Mouse (Mus musculus) heart, postnatal 14 days (tissue): ENCODE measurements at regions not wholly inside any gene's neighbourhood (a gene's known extent, or its start where the extent isn't known, plus 50 kb on each side); places are given as distances from the start of the nearest gene placed in this dataset.

ENCODE experiments used
- DNase-seq, 2 experiments: peaks; one replicate each; pipeline ENCODE4 v3.0.0; 2021 to 2022
- intact Hi-C: fragments of 180-260 bp; cut with DNase I; formaldehyde crosslinking; loops from one replicate; pipeline ENCODE4 v1.15.1; 2025

GRCm38 (mm10) chr3:58295810-58296209 is 118.7 kb upstream of the Tsc22d2 start:
- no peak for DNase-seq

GRCm38 (mm10) chr3:58300213-58300612 is 114.3 kb upstream of the Tsc22d2 start:
- intact Hi-C loops = loop anchor here (10.0 kb wide), 1 partner anchor 115 kb away; the partner anchor contains the start of gene Tsc22d2
- no peak for DNase-seq

More at GRCm38 (mm10) chr3:58295810-58296209, 118.7 kb upstream of the Tsc22d2 start:
- intact Hi-C loops = no loop called here

- no peak for DNase-seq
- intact Hi-C loops = loop anchor here (10.0 kb wide), 1 partner anchor 114 kb away; the partner anchor contains the start of gene Tsc22d2
These were observed 113.6 kb upstream of the Tsc22d2 start for GRCm38 (mm10) chr3:58300801-58301485.

- DNase-seq = no peak
- intact Hi-C loops = loop anchor here (10.0 kb wide), 1 partner anchor 112 kb away; the partner anchor contains the start of gene Tsc22d2
These were observed 112.2 kb upstream of the Tsc22d2 start for GRCm38 (mm10) chr3:58302322-58302721.

- DNase-seq = no peak
- intact Hi-C loops = loop anchor here (10.0 kb wide), 1 partner anchor 111 kb away; the partner anchor contains the start of gene Tsc22d2
These were observed 110.8 kb upstream of the Tsc22d2 start for GRCm38 (mm10) chr3:58303746-58304145.

- intact Hi-C loops = loop anchor here (10.0 kb wide), 1 partner anchor 105 kb away; the partner anchor contains the start of gene Tsc22d2
- DNase-seq = no peak
These were observed 104.9 kb upstream of the Tsc22d2 start for GRCm38 (mm10) chr3:58309601-58310000.

GRCm38 (mm10) chr3:58310390-58310789 is 104.1 kb upstream of the Tsc22d2 start:
- intact Hi-C loops = no loop called here
- DNase-seq = no peak

- intact Hi-C loops = no loop called here
- no peak for DNase-seq
These were observed 103.3 kb upstream of the Tsc22d2 start for GRCm38 (mm10) chr3:58311104-58311685.

- intact Hi-C loops = no loop called here
- DNase-seq = no peak
These were observed 101.9 kb upstream of the Tsc22d2 start for GRCm38 (mm10) chr3:58312623-58313022.

- DNase-seq = no peak
- intact Hi-C loops = no loop called here
These were observed 99.3 kb upstream of the Tsc22d2 start for GRCm38 (mm10) chr3:58315236-58315635.

- DNase-seq = no peak
- intact Hi-C loops = no loop called here
These were observed 97.3 kb upstream of the Tsc22d2 start for GRCm38 (mm10) chr3:58317240-58317639.

GRCm38 (mm10) chr3:58318756-58319155 is 95.8 kb upstream of the Tsc22d2 start:
- intact Hi-C loops = no loop called here
- DNase-seq = no peak

GRCm38 (mm10) chr3:58319463-58319862 is 95.1 kb upstream of the Tsc22d2 start:
- no peak for DNase-seq

GRCm38 (mm10) chr3:58320812-58321211 is 93.7 kb upstream of the Tsc22d2 start:
- intact Hi-C loops = no loop called here

More at GRCm38 (mm10) chr3:58319463-58319862, 95.1 kb upstream of the Tsc22d2 start:
- intact Hi-C loops = no loop called here

GRCm38 (mm10) chr3:58322322-58322721 is 92.2 kb upstream of the Tsc22d2 start:
- no peak for DNase-seq

More at GRCm38 (mm10) chr3:58320812-58321211, 93.7 kb upstream of the Tsc22d2 start:
- DNase-seq = no peak

GRCm38 (mm10) chr3:58327721-58328120 is 86.8 kb upstream of the Tsc22d2 start:
- DNase-seq = no peak
- intact Hi-C loops = no loop called here

More at GRCm38 (mm10) chr3:58322322-58322721, 92.2 kb upstream of the Tsc22d2 start:
- intact Hi-C loops = no loop called here

GRCm38 (mm10) chr3:58330186-58330585 is 84.3 kb upstream of the Tsc22d2 start:
- DNase-seq = peak; percentile 69 to 80
- intact Hi-C loops = no loop called here

GRCm38 (mm10) chr3:58333997-58334396 is 80.5 kb upstream of the Tsc22d2 start:
- intact Hi-C loops = no loop called here
- DNase-seq = no peak

- intact Hi-C loops = no loop called here
- no peak for DNase-seq
These were observed 79.2 kb upstream of the Tsc22d2 start for GRCm38 (mm10) chr3:58335277-58335676.

- intact Hi-C loops = no loop called here
- DNase-seq = no peak
These were observed 78.4 kb upstream of the Tsc22d2 start for GRCm38 (mm10) chr3:58336135-58336534.

GRCm38 (mm10) chr3:58336590-58336989 is 77.9 kb upstream of the Tsc22d2 start:
- intact Hi-C loops = no loop called here

GRCm38 (mm10) chr3:58338976-58339375 is 75.5 kb upstream of the Tsc22d2 start:
- intact Hi-C loops = no loop called here
- DNase-seq = no peak

More at GRCm38 (mm10) chr3:58336590-58336989, 77.9 kb upstream of the Tsc22d2 start:
- DNase-seq = no peak
